Mouse (Mus musculus) neural tube, embryonic 11.5 days (tissue): ENCODE results near the gene Htt. TPM values are rescaled to one million over a fixed set of nuclear protein-coding genes. Genes with fewer than 3 reads are reported as not detected.
A peak's percentile ranks its signal among the peaks of the same experiment; 100 is the strongest.

Source experiments
- ATAC-seq: fragments of 200-750 bp; cut with Nextera tagmentation; 2 replicates; pipeline ENCODE4 v1.8.0; 2017; ENCODE audit warnings: moderate number of reproducible peaks, mild to moderate bottlenecking, moderate TSS enrichment, moderate library complexity; ENCODE audit not compliant: insufficient read depth, low FRiP score, low TSS enrichment
- DNase-seq: peaks from one replicate; pipeline ENCODE4 v3.0.0-alpha.2; 2015; ENCODE audit warnings: low spot score
- H3K27ac ChIP-seq: fragments of 300-500 bp; sonication (generic); 2 replicates; pipeline ENCODE4 v1.5.1; 2014; ENCODE audit warnings: low read depth, mild to moderate bottlenecking, low read length
- H3K27me3 ChIP-seq: fragments of 300-500 bp; sonication (generic); 2 replicates; pipeline ENCODE4 v1.6.1; 2014; ENCODE audit warnings: mild to moderate bottlenecking, low read length, mixed read lengths; ENCODE audit not compliant: control insufficient read depth, insufficient read depth
- H3K36me3 ChIP-seq: fragments of 300-500 bp; sonication (generic); 2 replicates; pipeline ENCODE4 v1.6.1; 2014; ENCODE audit warnings: mild to moderate bottlenecking, low read length, moderate library complexity, mixed read lengths; ENCODE audit not compliant: control insufficient read depth, insufficient read depth
- H3K4me1 ChIP-seq: fragments of 300-500 bp; sonication (generic); 2 replicates; pipeline ENCODE4 v1.6.1; 2014; ENCODE audit warnings: low read length, mixed read lengths; ENCODE audit not compliant: control insufficient read depth, insufficient read depth
- H3K4me2 ChIP-seq: fragments of 300-500 bp; sonication (generic); 2 replicates; pipeline ENCODE4 v1.6.1; 2014; ENCODE audit warnings: low read depth, mild to moderate bottlenecking, moderate library complexity
- H3K4me3 ChIP-seq: fragments of 300-500 bp; sonication (generic); 2 replicates; pipeline ENCODE4 v1.5.1; 2014; ENCODE audit warnings: low read depth, low read length
- H3K9ac ChIP-seq: fragments of 300-500 bp; sonication (generic); 2 replicates; pipeline ENCODE4 v1.6.1; 2014; ENCODE audit warnings: mild to moderate bottlenecking, low read length
- H3K9me3 ChIP-seq: fragments of 300-500 bp; sonication (generic); 2 replicates; pipeline ENCODE4 v1.6.1; 2016; ENCODE audit warnings: low read length; ENCODE audit not compliant: control insufficient read depth
- WGBS: fragments of 180-500 bp; shearing (Covaris S2); extraction: QIAGEN DNeasy Blood & Tissue Kit; methylation state at CpG from one replicate; pipeline ENCODE4 v1.1.7; 2014; 5-methylcytosine and 5-hydroxymethylcytosine counted together
- polyA plus RNA-seq: library from polyadenylated mRNA; unstranded; fragments of >200 nt; fragmentation: Nextera tagmentation; extraction: Ambion mirVana; gene quantifications from 2 replicates; pipeline ENCODE4 v1.2.1, GENCODE M21; 2014

Htt gene
- polyA plus RNA-seq, 1 experiment from 2014 or later, result 16.3 TPM

- H3K4me2 ChIP-seq, result no peak overlapping the region
- DNase-seq, result no peak
- H3K27me3 ChIP-seq, result no peaks in the 10 kb centered on the region
- no peak for ATAC-seq
- H3K27ac ChIP-seq, result peak overlapping the region; percentile 36; the same call in 1 of the 2 replicates
- no peak overlapping the region for H3K9ac ChIP-seq
- H3K4me3 ChIP-seq, result no peak overlapping the region
- 66% methylated on average over 11 of the region's 11 CpGs for WGBS
- H3K9me3 ChIP-seq, result no peaks in the 10 kb centered on the region
- no peaks in the 10 kb centered on the region for H3K36me3 ChIP-seq
- no peaks in the 10 kb centered on the region for H3K4me1 ChIP-seq
These were observed 170.2 kb downstream of the Htt start for GRCm38 (mm10) chr5:34931516-34932457.

DNA sequence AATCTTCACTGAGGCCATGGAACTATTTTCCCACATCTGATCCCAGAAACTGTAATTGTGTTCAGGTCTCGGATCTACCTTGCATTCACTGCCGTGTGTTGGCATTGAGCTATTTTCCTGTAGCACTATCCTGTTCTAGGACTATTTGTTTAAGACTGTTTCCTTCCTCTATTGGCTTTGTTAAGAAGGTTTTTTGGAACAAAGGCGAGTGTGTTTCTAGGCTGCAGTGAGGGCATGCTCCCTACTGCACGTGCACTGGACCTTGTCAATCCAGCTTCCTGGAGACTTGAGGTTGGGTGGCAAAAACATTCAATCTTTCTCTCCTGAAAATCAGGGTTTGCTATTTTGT is 170.9 kb downstream of the Htt start:
- H3K4me2 ChIP-seq, result no peak overlapping the region
- no peak overlapping the region for H3K9ac ChIP-seq
- no peak overlapping the region for H3K4me3 ChIP-seq
- ATAC-seq (no peak), DNase-seq (no peak)
- H3K27ac ChIP-seq, result peak overlapping the region; percentile 36; the same call in 1 of the 2 replicates
- H3K9me3 ChIP-seq, result no peaks in the 10 kb centered on the region
- no peaks in the 10 kb centered on the region for H3K4me1 ChIP-seq
- H3K27me3 ChIP-seq, result no peaks in the 10 kb centered on the region
- no peaks in the 10 kb centered on the region for H3K36me3 ChIP-seq
- WGBS, result 48% methylated on average over 4 of the region's 4 CpGs

DNA sequence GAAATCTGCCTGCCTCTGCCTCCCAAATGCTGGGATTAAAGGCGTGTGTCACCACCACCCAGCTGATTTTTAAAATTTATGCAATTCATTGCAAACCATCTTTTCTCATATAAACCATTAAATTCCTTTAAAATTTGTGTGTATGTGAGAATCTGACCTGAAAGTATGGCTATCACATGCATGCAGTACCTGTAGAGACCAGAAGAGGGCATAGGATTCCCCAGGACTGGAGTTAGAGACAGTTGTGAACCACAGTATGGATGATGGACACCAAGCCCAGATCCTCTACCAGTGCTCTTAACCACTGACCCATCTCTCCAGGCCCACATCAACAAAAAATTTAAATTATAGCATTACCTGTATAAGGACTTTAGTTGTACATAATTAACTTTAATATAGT is 171.9 kb downstream of the Htt start:
- Histone ChIP-seq H3K4me3 (no peak overlapping the region), H3K9me3 (no peaks in the 10 kb centered on the region), H3K36me3 (no peaks in the 10 kb centered on the region), H3K27ac (no peak overlapping the region), H3K27me3 (no peaks in the 10 kb centered on the region), H3K4me2 (no peak overlapping the region), H3K4me1 (no peaks in the 10 kb centered on the region), H3K9ac (no peak overlapping the region)
- no peak for DNase-seq
- no peak for ATAC-seq
- 92% methylated on average over 1 of the region's 1 CpGs for WGBS

GRCm38 (mm10) chr5:34941710-34942470 is 180.3 kb downstream of the Htt start:
- Histone ChIP-seq H3K4me3 (no peak overlapping the region), H3K4me2 (no peak overlapping the region), H3K9me3 (no peaks in the 10 kb centered on the region), H3K9ac (no peak overlapping the region), H3K4me1 (no peaks in the 10 kb centered on the region), H3K36me3 (no peaks in the 10 kb centered on the region), H3K27ac (peak overlapping the region; percentile 63), H3K27me3 (no peaks in the 10 kb centered on the region)
- peak; percentile 69 for DNase-seq
- peak; percentile 77 for ATAC-seq
- WGBS, result 41% methylated on average over 10 of the region's 10 CpGs

DNA sequence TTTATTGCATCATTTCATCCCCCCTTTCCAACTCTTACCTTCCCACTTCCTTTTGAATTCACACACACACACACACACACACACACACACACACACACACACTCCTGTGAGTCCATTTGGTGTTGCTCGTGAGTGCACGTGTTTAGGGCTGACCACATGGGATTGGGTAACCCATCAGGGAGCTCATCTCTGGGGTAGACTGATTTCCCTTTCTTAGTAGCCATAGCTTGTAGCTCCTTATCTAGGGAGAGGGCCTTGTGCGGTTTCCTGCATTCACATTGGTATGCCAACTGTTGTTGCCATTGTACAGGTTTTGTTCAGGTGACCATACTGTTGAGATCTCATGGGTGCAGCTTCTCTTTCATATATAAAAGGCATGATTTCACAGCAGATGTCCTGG is 181.9 kb downstream of the Htt start:
- DNase-seq (no peak), ATAC-seq (no peak)
- H3K4me2 ChIP-seq, result no peak overlapping the region
- H3K4me1 ChIP-seq, result no peaks in the 10 kb centered on the region; the same call in 1 of the 2 replicates
- 89% methylated on average over 3 of the region's 3 CpGs for WGBS
- H3K27ac ChIP-seq, result no peak overlapping the region
- no peaks in the 10 kb centered on the region for H3K27me3 ChIP-seq
- H3K9me3 ChIP-seq, result no peaks in the 10 kb centered on the region
- no peaks in the 10 kb centered on the region for H3K36me3 ChIP-seq
- H3K4me3 ChIP-seq, result no peak overlapping the region
- no peak overlapping the region for H3K9ac ChIP-seq

DNA sequence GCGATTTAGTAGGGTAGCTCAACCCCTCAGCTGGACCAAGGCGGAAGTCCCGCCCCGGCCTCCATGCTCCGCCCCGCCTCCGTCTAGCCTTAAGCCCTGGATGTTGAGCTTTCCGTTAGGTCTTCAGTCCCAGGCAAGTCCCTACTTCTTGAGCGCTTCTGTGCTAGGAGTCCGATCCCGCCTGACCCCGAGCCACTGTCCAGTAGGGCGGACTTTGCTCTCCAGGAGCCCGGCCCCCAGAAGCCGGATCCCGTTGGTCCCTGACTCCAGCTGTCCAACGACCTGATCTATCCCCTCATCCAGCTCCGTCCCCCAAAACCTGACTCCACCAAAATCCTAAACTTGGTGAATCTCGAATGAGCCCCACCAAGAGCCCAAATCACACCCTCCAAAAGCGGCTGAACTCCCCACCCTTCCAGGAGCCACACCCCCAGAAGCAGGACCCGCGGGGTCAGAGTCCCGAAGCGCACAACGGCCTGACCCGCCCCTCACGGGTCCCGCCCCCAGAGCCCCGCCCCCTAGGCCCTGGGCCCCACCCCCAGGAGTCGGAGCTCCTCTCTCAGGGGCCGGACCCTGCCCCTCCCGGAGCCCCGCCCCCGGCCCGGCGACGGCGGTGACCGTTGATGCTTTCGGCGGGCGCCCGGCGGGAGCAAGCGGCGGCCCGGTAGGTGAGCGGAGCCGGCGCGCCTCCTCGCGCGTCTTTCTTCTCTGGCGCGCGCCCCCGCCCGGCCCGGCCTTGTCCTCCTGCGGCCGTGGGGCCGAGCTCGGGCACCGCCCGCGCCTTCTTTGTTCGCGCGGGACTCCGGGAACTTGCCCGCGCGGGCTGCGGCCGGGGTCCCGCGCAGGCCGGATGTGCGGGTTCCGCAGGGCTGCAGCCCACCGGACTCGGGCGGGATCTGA is 187.6 kb downstream of the Htt start, which contains the start of gene Rgs12:
TSS of gene Rgs12 (plus strand) at position 585 of the 900 bp plus-strand sequence.
- ATAC-seq (peak; percentile 93), DNase-seq (peak; percentile 92)
- under 1% methylated on average over 78 of the region's 84 CpGs for WGBS
- H3K9me3 ChIP-seq, result no peaks in the 10 kb centered on the region
- peak within 1 kb of the TSS; percentile 91 for H3K9ac ChIP-seq
- H3K36me3 ChIP-seq, result no peaks in the 10 kb centered on the region; the same call in 1 of the 2 replicates
- peak within 1 kb of the TSS; percentile 68 for H3K4me2 ChIP-seq
- no peaks in the 10 kb centered on the region for H3K27me3 ChIP-seq
- peak within 1 kb of the TSS; percentile 89 for H3K27ac ChIP-seq
- H3K4me1 ChIP-seq, result peaks cover 13% of the 10 kb centered on the region
- peak within 1 kb of the TSS; percentile 79 for H3K4me3 ChIP-seq

DNA sequence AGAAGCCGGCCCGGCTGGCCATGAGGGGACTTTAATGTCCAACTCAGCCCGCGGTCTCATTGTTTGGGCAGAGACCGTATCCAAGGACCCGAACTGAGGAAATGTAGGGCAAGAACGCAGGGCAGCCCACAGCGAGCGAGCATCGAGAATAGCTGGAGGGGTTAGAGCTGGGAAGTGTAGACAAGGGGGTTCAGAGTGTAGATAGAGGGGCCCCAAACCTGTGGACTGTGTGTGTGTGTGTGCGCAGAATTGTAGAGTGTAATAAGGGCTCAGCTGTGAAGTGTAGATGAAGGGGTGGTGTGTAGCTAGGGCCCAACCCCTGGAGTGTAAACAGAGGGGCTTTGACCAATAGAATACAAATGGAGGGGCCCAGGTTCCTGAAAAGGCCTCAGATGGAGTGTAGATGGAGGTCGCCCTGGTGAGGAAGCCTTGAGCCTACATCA is 188.2 kb downstream of the Htt start:
- no peaks in the 10 kb centered on the region for H3K9me3 ChIP-seq
- H3K4me3 ChIP-seq, result peak overlapping the region; percentile 79
- peak overlapping the region; percentile 68 for H3K4me2 ChIP-seq
- no peaks in the 10 kb centered on the region; the same call in 1 of the 2 replicates for H3K36me3 ChIP-seq
- DNase-seq, result no peak
- WGBS, result 0% methylated on average over 12 of the region's 12 CpGs
- peak overlapping the region; percentile 91 for H3K9ac ChIP-seq
- peak; percentile 62 for ATAC-seq
- peak overlapping the region; percentile 89 for H3K27ac ChIP-seq
- no peaks in the 10 kb centered on the region for H3K27me3 ChIP-seq
- peaks cover 13% of the 10 kb centered on the region for H3K4me1 ChIP-seq
